Mouse (Mus musculus): Measurements from ENCODE around the gene Sorcs2.

- TF ChIP-seq CTCF (IDR thresholded peaks at IDR 0.05; ENCODE audit: extremely low read depth, insufficient read depth, low read length) = no peak
- TF ChIP-seq POLR2A (IDR thresholded peaks at IDR 0.05; ENCODE audit: extremely low read depth, insufficient read depth, low read length) = no peak
These were observed 268.3 kb downstream of the Sorcs2 start for GRCm38 (mm10) chr5:36129661-36130060.
